Mouse (Mus musculus): Measurements from ENCODE around the gene Ctf2. TPM values are rescaled to one million over a fixed set of nuclear protein-coding genes. Genes with fewer than 3 reads are reported as not detected.

The Ctf2 gene
- total and polyA plus RNA-seq, 3 experiments = 0.39 to 1.0 TPM; not detected in 1

- Histone ChIP-seq H3K36me3 (ENCODE audit: control insufficient read depth in 1 of 2, insufficient read depth in 2 of 2, low read length in 2 of 2) (no peaks in the 10 kb centered on the region; a peak in 1 of 4 replicates), H3K9ac (ENCODE audit: control insufficient read depth, low read depth, low read length, poor library complexity, severe bottlenecking) (no peak overlapping the region), H3K4me1 (ENCODE audit: control insufficient read depth in 1 of 2, insufficient read depth in 2 of 2, low read length in 2 of 2) (no peaks in the 10 kb centered on the region), H3K4me3 (ENCODE audit: control insufficient read depth in 1 of 2, insufficient read depth in 1 of 2, low read depth in 2 of 2, low read length in 2 of 2) (no peak overlapping the region), H3K27ac (ENCODE audit: control insufficient read depth, low read depth, low read length) (no peak overlapping the region), H3K79me2 (ENCODE audit: control insufficient read depth, insufficient read depth, low read length, poor library complexity) (no peaks in the 10 kb centered on the region), H3K9me3 (replicated peaks; ENCODE audit: insufficient read depth, low read length) (no peaks in the 10 kb centered on the region), H3K27me3 (ENCODE audit: control insufficient read depth in 1 of 2, insufficient read depth in 2 of 2, low read length in 2 of 2) (no peaks in the 10 kb centered on the region)
- TF ChIP-seq ZNF384 (IDR thresholded peaks at IDR 0.05; ENCODE audit: low read depth, low read length) (peak; percentile 54), RAD21 (IDR thresholded peaks at IDR 0.05; ENCODE audit: low read depth, low read length) (peak; percentile 56), SMC3 (IDR thresholded peaks at IDR 0.05; ENCODE audit: low read depth, low read length) (peak; percentile 64), TAL1 (IDR thresholded peaks at IDR 0.05; ENCODE audit: low read length) (no peak), CTCF (IDR thresholded peaks at IDR 0.05 in 2 of 3, conservative IDR thresholded peaks at IDR 0.05 in 1 of 3; ENCODE audit: control insufficient read depth in 1 of 3, insufficient read depth in 1 of 3, low read depth in 2 of 3, low read length in 3 of 3, poor library complexity in 1 of 3, severe bottlenecking in 1 of 3) (peak; percentile 18 to 58 (median 37); a peak in 5 of 6 replicates), NELFE (IDR thresholded peaks at IDR 0.05; ENCODE audit: low read depth, low read length) (no peak), USF1 (IDR thresholded peaks at IDR 0.05; ENCODE audit: low read depth, low read length) (no peak), ZC3H11A (IDR thresholded peaks at IDR 0.05; ENCODE audit: low read depth, low read length) (peak; percentile 45)
- peak; percentile 54 for DNase-seq (ENCODE audit: low read depth, low spot score)
Measured at GRCm38 (mm10) chr7:127727898-127728297, 4.1 kb downstream of the Ctf2 start.

GRCm38 (mm10) chr7:127725924-127726323 lies 6.0 kb downstream of the Ctf2 start:
- no peaks in the 10 kb centered on the region for H3K79me2 ChIP-seq (ENCODE audit: control insufficient read depth, insufficient read depth, low read length, poor library complexity)
- H3K4me1 ChIP-seq (ENCODE audit: control insufficient read depth in 1 of 2, insufficient read depth in 2 of 2, low read length in 2 of 2) = no peaks in the 10 kb centered on the region
- H3K9me3 ChIP-seq (replicated peaks; ENCODE audit: insufficient read depth, low read length) = no peaks in the 10 kb centered on the region
- H3K9ac ChIP-seq (ENCODE audit: control insufficient read depth, low read depth, low read length, poor library complexity, severe bottlenecking) = no peak overlapping the region
- no peak overlapping the region for H3K4me3 ChIP-seq (ENCODE audit: control insufficient read depth in 1 of 2, insufficient read depth in 1 of 2, low read depth in 2 of 2, low read length in 2 of 2)
- no peaks in the 10 kb centered on the region; a peak in 1 of 4 replicates for H3K36me3 ChIP-seq (ENCODE audit: control insufficient read depth in 1 of 2, insufficient read depth in 2 of 2, low read length in 2 of 2)
- no peak for TF ChIP-seq POLR2A (IDR thresholded peaks at IDR 0.05; ENCODE audit: control insufficient read depth in 1 of 2, insufficient read depth in 1 of 2, low read depth in 1 of 2, low read length in 2 of 2, poor library complexity in 1 of 2)
- TF ChIP-seq CHD1 (IDR thresholded peaks at IDR 0.05; ENCODE audit: low read depth, low read length) = no peak
- TF ChIP-seq USF2 (IDR thresholded peaks at IDR 0.05; ENCODE audit: borderline replicate concordance in 1 of 2, insufficient read depth in 1 of 2, low read depth in 1 of 2, low read length in 2 of 2) = no peak
- no peak for TF ChIP-seq MYC (IDR thresholded peaks at IDR 0.05; ENCODE audit: low read depth, low read length)
- no peak for TF ChIP-seq E2F4 (IDR thresholded peaks at IDR 0.05; ENCODE audit: borderline replicate concordance, low read depth, low read length)
- no peak for TF ChIP-seq POLR2AphosphoS5 (IDR thresholded peaks at IDR 0.05; ENCODE audit: borderline replicate concordance, low read depth, low read length)
- no peak for TF ChIP-seq ETS1 (IDR thresholded peaks at IDR 0.05; ENCODE audit: low read depth, low read length)
- TF ChIP-seq ZC3H11A (IDR thresholded peaks at IDR 0.05; ENCODE audit: low read depth, low read length) = no peak
- no peak for TF ChIP-seq GABPA (IDR thresholded peaks at IDR 0.05; ENCODE audit: low read depth, low read length)
- TF ChIP-seq GATA1 (IDR thresholded peaks at IDR 0.05; ENCODE audit: low read depth, low read length) = no peak
- no peak for TF ChIP-seq MXI1 (IDR thresholded peaks at IDR 0.05; ENCODE audit: low read depth, low read length)
- TF ChIP-seq TAL1 (IDR thresholded peaks at IDR 0.05; ENCODE audit: low read length) = no peak
- TF ChIP-seq USF1 (IDR thresholded peaks at IDR 0.05; ENCODE audit: low read depth, low read length) = no peak
- TF ChIP-seq ELF1 (IDR thresholded peaks at IDR 0.05; ENCODE audit: low read depth, low read length) = no peak
- TF ChIP-seq ZKSCAN1 (IDR thresholded peaks at IDR 0.05; ENCODE audit: low read depth, low read length) = no peak
- TF ChIP-seq ZNF384 (IDR thresholded peaks at IDR 0.05; ENCODE audit: low read depth, low read length) = no peak
- TF ChIP-seq ZMIZ1 (IDR thresholded peaks at IDR 0.05; ENCODE audit: low read depth, low read length) = no peak
- TF ChIP-seq TCF12 (IDR thresholded peaks at IDR 0.05; ENCODE audit: low read depth, low read length) = no peak
- no peak for TF ChIP-seq UBTF (IDR thresholded peaks at IDR 0.05; ENCODE audit: borderline replicate concordance, insufficient read depth, low read depth, low read length)
- H3K27ac ChIP-seq (ENCODE audit: control insufficient read depth, low read depth, low read length) = no peak overlapping the region
- H3K27me3 ChIP-seq (ENCODE audit: control insufficient read depth in 1 of 2, insufficient read depth in 2 of 2, low read length in 2 of 2) = no peaks in the 10 kb centered on the region
- no peak for DNase-seq (ENCODE audit: low read depth, low spot score)
